Mouse (Mus musculus) spleen, adult 2 months (tissue): ENCODE measurements at regions not wholly inside any gene's neighbourhood (a gene's known extent, or its start where the extent isn't known, plus 50 kb on each side); places are given as distances from the start of the nearest gene placed in this dataset.

Experiments used
- DNase-seq, 2 experiments: peaks; one replicate each; pipeline versions ENCODE4 v3.0.0 to v3.0.0-alpha.2; 2012 to 2021; ENCODE audit warnings: low spot score in 2 of 2, low read depth in 1 of 2
- H3K27ac ChIP-seq: fragments of 200-500 bp; 2 replicates; pipeline ENCODE4 v1.5.1; 2012; ENCODE audit warnings: low read length, inconsistent platforms; ENCODE audit not compliant: insufficient read depth
- H3K27me3 ChIP-seq: fragments of 200-500 bp; 2 replicates; pipeline ENCODE4 v1.6.1; 2012; ENCODE audit warnings: mild to moderate bottlenecking, moderate library complexity, low read length, inconsistent platforms; ENCODE audit not compliant: control insufficient read depth, insufficient read depth
- H3K36me3 ChIP-seq: fragments of 200-500 bp; 2 replicates; pipeline ENCODE4 v1.6.1; 2012; ENCODE audit warnings: mild to moderate bottlenecking, low read length, inconsistent platforms; ENCODE audit not compliant: control insufficient read depth, insufficient read depth
- H3K4me1 ChIP-seq: fragments of 200-500 bp; 2 replicates; pipeline ENCODE4 v1.6.1; 2011; ENCODE audit warnings: inconsistent platforms; ENCODE audit not compliant: control insufficient read depth, insufficient read depth, insufficient read length
- H3K4me3 ChIP-seq: fragments of 200-500 bp; 2 replicates; pipeline ENCODE4 v1.5.1; 2011; ENCODE audit warnings: mild to moderate bottlenecking, inconsistent platforms; ENCODE audit not compliant: insufficient read depth, insufficient read length; ENCODE audit errors: extremely low read depth
- CTCF ChIP-seq: fragments of 200-500 bp; IDR thresholded peaks from 2 replicates; pipeline ENCODE4 v1.5.1; 2011; ENCODE audit warnings: mild to moderate bottlenecking, inconsistent platforms; ENCODE audit not compliant: insufficient read depth, insufficient read length, insufficient replicate concordance; ENCODE audit errors: extremely low read depth
- POLR2A ChIP-seq: fragments of 200-500 bp; IDR thresholded peaks from 2 replicates; pipeline ENCODE4 v1.6.1; 2011; ENCODE audit warnings: low read depth, low read length, inconsistent platforms
- WGBS: fragments of 180-500 bp; shearing (Covaris S2); methylation state at CpG from one replicate; pipeline ENCODE4 v1.1.7; 2018; 5-methylcytosine and 5-hydroxymethylcytosine counted together

DNA sequence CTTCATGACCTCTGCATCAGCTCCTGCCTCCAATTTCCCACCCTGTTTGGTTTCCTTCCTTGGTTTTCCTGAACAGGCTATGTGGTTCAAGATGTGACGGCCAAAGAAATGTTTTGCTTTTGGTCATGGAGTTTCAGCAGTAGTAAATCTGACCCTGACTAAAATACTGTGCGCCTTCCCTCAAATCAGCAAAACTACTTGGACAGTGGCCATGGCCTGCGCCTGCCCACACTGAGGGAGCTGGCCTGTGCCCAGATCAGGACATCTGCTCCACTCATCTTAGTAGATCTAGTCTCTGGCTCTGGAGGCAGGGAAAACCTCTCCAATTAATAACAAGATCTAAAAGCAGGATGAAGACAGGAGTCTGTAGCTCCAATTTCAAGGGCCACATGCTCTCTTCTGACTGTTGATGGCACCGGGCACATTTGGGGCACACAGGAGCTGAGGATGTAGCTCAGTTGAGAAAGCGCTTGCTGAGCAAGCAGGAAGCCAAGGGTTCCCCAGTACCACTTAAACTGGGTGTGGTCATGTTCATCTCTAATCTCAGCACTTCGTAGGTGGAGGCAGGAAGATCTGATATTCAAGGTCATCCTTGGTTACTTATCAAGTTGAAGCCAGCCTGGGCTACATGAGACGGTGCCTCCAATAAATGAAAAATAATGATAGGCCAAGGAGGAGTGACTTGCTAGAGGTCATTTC lies 96.6 kb upstream of the Mrps10 start:
- no peaks in the 10 kb centered on the region for H3K27me3 ChIP-seq
- no peak overlapping the region for H3K4me3 ChIP-seq
- H3K36me3 ChIP-seq, result no peaks in the 10 kb centered on the region
- no peak overlapping the region for H3K27ac ChIP-seq
- peaks cover 7% of the 10 kb centered on the region; the same call in 1 of the 2 replicates for H3K4me1 ChIP-seq
- DNase-seq, result no peak
- WGBS, result 73% methylated on average over 7 of the region's 7 CpGs
- TF ChIP-seq POLR2A (no peak), CTCF (no peak)

DNA sequence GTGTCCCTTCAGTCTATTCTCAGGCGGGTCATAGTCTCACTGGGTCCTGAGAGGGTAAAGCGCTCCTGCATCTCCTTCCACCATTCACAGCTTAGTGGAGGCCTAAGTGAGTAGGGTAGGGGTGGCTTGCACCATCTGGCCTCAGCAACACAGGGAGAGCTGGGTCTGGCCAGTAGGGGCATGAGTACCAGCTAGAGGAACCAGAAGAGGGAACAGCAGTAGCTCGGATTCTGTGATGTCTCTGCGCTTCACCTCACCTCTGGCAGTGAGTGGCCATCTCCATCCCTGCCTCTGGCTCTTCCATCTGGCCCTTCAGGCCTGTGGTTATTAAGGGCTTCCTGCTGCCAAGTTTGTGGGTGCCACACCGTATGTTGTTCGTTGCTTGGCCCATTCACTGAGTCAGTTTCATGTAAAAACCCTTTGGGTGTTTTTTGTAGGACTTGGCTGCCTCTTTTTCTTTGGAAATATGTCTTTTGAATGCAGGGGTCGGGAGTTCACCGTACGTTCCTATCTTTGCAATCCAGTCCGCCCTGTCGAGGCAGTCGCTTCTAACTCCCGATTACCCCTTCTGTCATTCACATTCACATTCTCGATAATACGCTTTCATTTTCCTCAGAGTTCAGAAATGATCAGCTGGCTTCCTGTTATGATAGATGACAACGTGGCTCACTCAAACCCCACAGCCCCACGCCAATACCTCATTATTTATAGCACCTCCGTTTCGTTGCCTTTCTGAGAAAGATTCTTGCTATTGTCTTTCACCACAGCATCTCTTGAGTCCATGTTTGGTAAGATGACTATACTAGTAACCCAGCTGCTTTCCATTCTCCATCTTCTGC lies 99.4 kb upstream of the Mrps10 start:
- WGBS, result 72% methylated on average over 19 of the region's 19 CpGs
- H3K36me3 ChIP-seq, result no peaks in the 10 kb centered on the region
- H3K4me1 ChIP-seq, result peaks cover 7% of the 10 kb centered on the region; the same call in 1 of the 2 replicates
- H3K27ac ChIP-seq, result no peak overlapping the region
- H3K27me3 ChIP-seq, result no peaks in the 10 kb centered on the region
- no peak for TF ChIP-seq CTCF
- no peak for TF ChIP-seq POLR2A
- DNase-seq, result no peak
- H3K4me3 ChIP-seq, result no peak overlapping the region

DNA sequence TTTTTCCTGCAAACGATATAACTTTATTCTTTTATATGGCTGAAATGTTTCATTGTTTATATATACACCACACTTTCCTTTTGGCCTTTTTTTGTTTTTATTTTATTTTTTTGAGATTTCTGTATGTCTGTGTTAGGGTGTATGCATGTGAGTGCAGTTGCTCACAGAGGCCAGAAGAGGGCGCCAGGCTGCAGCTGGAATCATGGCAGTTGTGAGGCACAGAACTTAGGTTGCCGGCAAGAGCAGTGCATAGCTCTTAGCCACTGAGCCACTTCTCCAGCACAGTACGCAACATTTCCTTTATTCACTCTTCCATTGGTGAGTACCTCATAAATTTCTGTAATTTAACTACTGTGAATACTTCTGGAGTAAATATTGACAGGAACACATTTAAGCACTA lies 100.8 kb upstream of the Mrps10 start:
- 95% methylated on average over 4 of the region's 4 CpGs for WGBS
- DNase-seq, result no peak
- Histone ChIP-seq H3K27me3 (no peaks in the 10 kb centered on the region), H3K4me3 (no peak overlapping the region), H3K4me1 (peaks cover 7% of the 10 kb centered on the region; the same call in 1 of the 2 replicates), H3K27ac (no peak overlapping the region), H3K36me3 (no peaks in the 10 kb centered on the region)
- TF ChIP-seq POLR2A (no peak), CTCF (no peak)

DNA sequence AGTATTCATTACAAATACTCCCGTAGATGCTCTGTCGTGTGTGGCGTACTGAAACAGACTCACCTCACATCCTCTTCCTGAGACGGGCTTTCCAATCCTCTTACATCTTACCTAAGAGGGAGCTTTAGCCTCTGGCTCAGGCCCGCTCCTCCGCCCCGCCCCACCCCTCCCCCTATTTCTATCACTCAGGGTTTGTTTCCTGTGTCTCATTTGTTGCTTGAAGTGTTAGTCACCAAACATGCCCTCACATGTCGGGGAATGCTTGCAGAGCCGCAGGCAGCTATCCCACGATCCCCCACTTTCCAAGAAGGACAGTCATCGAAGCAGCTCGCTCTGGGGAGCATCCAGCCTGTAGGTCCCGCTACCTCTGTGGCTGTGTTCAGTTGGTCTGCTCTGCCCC lies 101.6 kb upstream of the Mrps10 start:
- Histone ChIP-seq H3K36me3 (no peaks in the 10 kb centered on the region), H3K4me1 (peaks cover 2% of the 10 kb centered on the region; the same call in 1 of the 2 replicates), H3K27me3 (no peaks in the 10 kb centered on the region), H3K27ac (no peak overlapping the region), H3K4me3 (no peak overlapping the region)
- 94% methylated on average over 13 of the region's 13 CpGs for WGBS
- no peak for TF ChIP-seq POLR2A
- no peak for TF ChIP-seq CTCF
- DNase-seq, result no peak

DNA sequence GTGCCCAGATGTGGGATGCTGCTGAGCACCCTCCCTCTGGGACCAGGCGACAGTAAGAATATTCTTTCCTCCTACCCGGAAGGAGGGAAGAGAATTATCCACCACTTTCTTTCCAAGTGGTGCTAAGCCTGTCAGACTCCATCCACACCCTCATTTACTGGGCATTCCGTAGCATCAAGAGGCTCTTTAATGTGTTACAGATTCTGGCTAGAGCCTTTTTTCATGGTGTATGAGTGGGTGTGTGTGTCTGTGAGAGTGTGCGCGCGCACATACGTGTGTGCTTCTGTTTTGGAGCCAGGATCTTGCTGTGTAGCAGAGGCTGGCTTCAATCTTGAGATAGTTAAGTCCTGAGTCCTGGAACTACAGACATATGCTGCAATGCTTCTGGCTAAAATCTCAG lies 102.4 kb upstream of the Mrps10 start:
- 90% methylated on average over 7 of the region's 7 CpGs for WGBS
- Histone ChIP-seq H3K4me3 (no peak overlapping the region), H3K27me3 (no peaks in the 10 kb centered on the region), H3K4me1 (no peaks in the 10 kb centered on the region), H3K36me3 (no peaks in the 10 kb centered on the region), H3K27ac (no peak overlapping the region)
- no peak for DNase-seq
- TF ChIP-seq CTCF, result no peak

DNA sequence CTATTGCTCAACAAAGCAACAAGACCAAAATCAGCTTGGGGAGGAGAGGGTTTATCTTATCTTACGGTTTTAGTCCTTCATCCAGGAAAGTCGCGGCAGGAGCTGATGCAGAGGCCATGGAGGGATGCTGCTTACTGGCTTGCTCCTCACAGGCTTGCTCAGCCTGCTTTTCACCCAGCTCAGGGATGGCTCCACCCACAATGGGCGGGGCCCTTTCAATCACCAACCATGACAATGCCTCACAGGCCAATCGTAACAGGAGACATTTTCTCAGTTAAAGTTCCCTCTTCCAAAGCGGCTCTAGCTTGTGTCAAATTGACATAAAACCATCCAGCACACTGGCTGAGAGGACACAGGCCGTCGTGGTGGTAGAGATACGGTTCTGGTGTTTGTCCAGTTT lies 105.7 kb upstream of the Mrps10 start:
- Histone ChIP-seq H3K4me3 (no peak overlapping the region), H3K27ac (no peak overlapping the region), H3K27me3 (no peaks in the 10 kb centered on the region), H3K36me3 (no peaks in the 10 kb centered on the region), H3K4me1 (no peaks in the 10 kb centered on the region)
- TF ChIP-seq CTCF, result no peak
- no peak for TF ChIP-seq POLR2A
- WGBS, result 96% methylated on average over 9 of the region's 9 CpGs
- DNase-seq, result no peak

GRCm38 (mm10) chr17:47262141-47262540 lies 106.5 kb upstream of the Mrps10 start:
- Histone ChIP-seq H3K27me3 (no peaks in the 10 kb centered on the region), H3K4me1 (no peaks in the 10 kb centered on the region), H3K36me3 (no peaks in the 10 kb centered on the region), H3K4me3 (no peak overlapping the region), H3K27ac (no peak overlapping the region)
- WGBS, result 80% methylated on average over 5 of the region's 5 CpGs
- no peak for DNase-seq
- TF ChIP-seq CTCF (no peak), POLR2A (no peak)
